18 mouse cellular contexts compared by ENCODE assay signal in genomic region chr7:68114364-68114763, GRCm38 (mm10).
DNase-seq lines count a peak whose midpoint lies in the region; ATAC-seq lines count a peak whose summit lies in the region.
"Had no signal": no experiment of that assay in that cellular context is flagged by ENCODE, and none has a peak within 500 bp of the region (broad histone marks: within the 10 kb centered on the region; RNA-seq: fewer than 3 reads in every experiment).

No protein-coding gene starts in this region.

- H3K9ac ChIP-seq in forebrain, embryonic 12.5 days, result no peak overlapping the region
- no peak overlapping the region for H3K9ac ChIP-seq in liver, embryonic 12.5 days
- H3K9ac ChIP-seq in liver, embryonic 15.5 days, result no peak overlapping the region
- H3K9ac ChIP-seq: forebrain, postnatal 0 days; hindbrain, embryonic 12.5 days; hindbrain, embryonic 15.5 days had no signal

- no peak for DNase-seq in forebrain, embryonic 10.5 days (ENCODE audit: extremely low spot score, low spot score)
- peak; percentile 32 for DNase-seq in embryonic facial prominence, embryonic 10.5 days (ENCODE audit: low spot score)
- no peak for DNase-seq in cerebellum, postnatal 36 days
- DNase-seq in cerebellum, adult 9-11 months, result no peak
- DNase-seq: adrenal gland, postnatal 10 days; adrenal gland, postnatal 36 days; cerebellum, adult 18-20 months; cerebellum, postnatal 10 days; forebrain, postnatal 0 days had no signal

- 57% methylated on average over 5 of the region's 5 CpGs for WGBS in forebrain, embryonic 10.5 days
- WGBS in forebrain, embryonic 12.5 days, result 76% methylated on average over 5 of the region's 5 CpGs
- 29% methylated on average over 5 of the region's 5 CpGs for WGBS in embryonic facial prominence, embryonic 10.5 days
- 15% methylated on average over 5 of the region's 5 CpGs for WGBS in liver, embryonic 12.5 days (ENCODE audit: insufficient replicate concordance)
- WGBS in liver, embryonic 15.5 days (ENCODE audit: insufficient replicate concordance), result 18% methylated on average over 5 of the region's 5 CpGs

- H3K36me3 ChIP-seq in forebrain, embryonic 10.5 days (replicated peaks), result peaks cover 6% of the 10 kb centered on the region; the same call in 1 of the 2 replicates
- H3K36me3 ChIP-seq in forebrain, embryonic 12.5 days (replicated peaks), result no peaks in the 10 kb centered on the region
- H3K36me3 ChIP-seq in embryonic facial prominence, embryonic 10.5 days (replicated peaks), result peaks cover 11% of the 10 kb centered on the region
- no peaks in the 10 kb centered on the region for H3K36me3 ChIP-seq in liver, embryonic 12.5 days
- H3K36me3 ChIP-seq in liver, embryonic 15.5 days (replicated peaks), result no peaks in the 10 kb centered on the region
- H3K36me3 ChIP-seq: hindbrain, embryonic 15.5 days had no signal

- no peak overlapping the region for H3K4me2 ChIP-seq in forebrain, embryonic 12.5 days
- peak overlapping the region; percentile 68 for H3K4me2 ChIP-seq in liver, embryonic 12.5 days
- peak overlapping the region; percentile 55; the same call in 1 of the 2 replicates for H3K4me2 ChIP-seq in liver, embryonic 15.5 days
- H3K4me2 ChIP-seq: heart, embryonic 11.5 days; hindbrain, embryonic 12.5 days; hindbrain, embryonic 15.5 days had no signal

- H3K9me3 ChIP-seq in forebrain, embryonic 10.5 days, result no peaks in the 10 kb centered on the region
- H3K9me3 ChIP-seq in forebrain, embryonic 12.5 days, result no peaks in the 10 kb centered on the region
- no peaks in the 10 kb centered on the region for H3K9me3 ChIP-seq in embryonic facial prominence, embryonic 10.5 days
- no peaks in the 10 kb centered on the region for H3K9me3 ChIP-seq in liver, embryonic 12.5 days (replicated peaks)
- no peaks in the 10 kb centered on the region for H3K9me3 ChIP-seq in liver, embryonic 15.5 days (replicated peaks)
- H3K9me3 ChIP-seq: embryonic facial prominence, embryonic 13.5 days; hindbrain, embryonic 12.5 days; hindbrain, embryonic 15.5 days had no signal

- H3K4me1 ChIP-seq in forebrain, embryonic 10.5 days, result peaks cover 58% of the 10 kb centered on the region
- peaks cover 29% of the 10 kb centered on the region for H3K4me1 ChIP-seq in forebrain, embryonic 12.5 days
- H3K4me1 ChIP-seq in embryonic facial prominence, embryonic 10.5 days, result peaks cover 68% of the 10 kb centered on the region
- H3K4me1 ChIP-seq in liver, embryonic 12.5 days, result peaks cover 70% of the 10 kb centered on the region
- H3K4me1 ChIP-seq in liver, embryonic 15.5 days (replicated peaks), result peaks cover 53% of the 10 kb centered on the region

- no peak for ATAC-seq in forebrain, embryonic 12.5 days (ENCODE audit: low FRiP score)
- ATAC-seq in liver, embryonic 12.5 days, result peak; percentile 61
- ATAC-seq in liver, embryonic 15.5 days (ENCODE audit: insufficient read depth), result 0 out of 2 replicates have a peak, but pooled peaks have one; percentile 13
- ATAC-seq: forebrain, embryonic 14.5 days; forebrain, postnatal 0 days; Patski had no signal

- no peaks in the 10 kb centered on the region for H3K27me3 ChIP-seq in forebrain, embryonic 10.5 days (ENCODE audit: poor library complexity, severe bottlenecking)
- no peaks in the 10 kb centered on the region for H3K27me3 ChIP-seq in forebrain, embryonic 12.5 days
- H3K27me3 ChIP-seq in embryonic facial prominence, embryonic 10.5 days (replicated peaks; ENCODE audit: low read depth, poor library complexity, severe bottlenecking), result no peaks in the 10 kb centered on the region
- peaks cover 18% of the 10 kb centered on the region; the same call in 1 of the 2 replicates for H3K27me3 ChIP-seq in liver, embryonic 12.5 days (replicated peaks)
- H3K27me3 ChIP-seq in liver, embryonic 15.5 days, result peaks cover 82% of the 10 kb centered on the region
- H3K27me3 ChIP-seq: embryonic facial prominence, embryonic 13.5 days; hindbrain, embryonic 12.5 days; hindbrain, embryonic 15.5 days; Patski had no signal

- no peak overlapping the region for H3K4me3 ChIP-seq in forebrain, embryonic 10.5 days
- H3K4me3 ChIP-seq in forebrain, embryonic 12.5 days (replicated peaks), result no peak overlapping the region
- no peak overlapping the region for H3K4me3 ChIP-seq in embryonic facial prominence, embryonic 10.5 days
- 0 out of 2 replicates have a peak overlapping the region, but pooled peaks have one; percentile 34 for H3K4me3 ChIP-seq in liver, embryonic 12.5 days
- H3K4me3 ChIP-seq in liver, embryonic 15.5 days (replicated peaks), result no peak overlapping the region
- H3K4me3 ChIP-seq: embryonic facial prominence, embryonic 13.5 days; hindbrain, embryonic 12.5 days; hindbrain, embryonic 15.5 days had no signal

- H3K27ac ChIP-seq in forebrain, embryonic 10.5 days, result peak overlapping the region; percentile 58; the same call in 1 of the 2 replicates
- no peak overlapping the region for H3K27ac ChIP-seq in forebrain, embryonic 12.5 days
- H3K27ac ChIP-seq in embryonic facial prominence, embryonic 10.5 days (replicated peaks), result 0 out of 2 replicates have a peak overlapping the region, but pooled peaks have one; percentile 78
- H3K27ac ChIP-seq in liver, embryonic 12.5 days, result 0 out of 2 replicates have a peak overlapping the region, but pooled peaks have one; percentile 78
- no peak overlapping the region for H3K27ac ChIP-seq in liver, embryonic 15.5 days (replicated peaks)
- H3K27ac ChIP-seq: hindbrain, embryonic 12.5 days; hindbrain, embryonic 15.5 days had no signal

Comparison
In these comparisons a context has a peak if more than half of its experiments do, and no peak if none do; other contexts are left out.
1. H3K27ac ChIP-seq: peak in forebrain, embryonic 10.5 days (single experiment), embryonic facial prominence, embryonic 10.5 days (single experiment) and liver, embryonic 12.5 days (single experiment); none in forebrain, embryonic 12.5 days (single experiment) and liver, embryonic 15.5 days (single experiment).